Mouse (Mus musculus): ENCODE results near the gene Gm10643.

The Gm10643 gene

DNA sequence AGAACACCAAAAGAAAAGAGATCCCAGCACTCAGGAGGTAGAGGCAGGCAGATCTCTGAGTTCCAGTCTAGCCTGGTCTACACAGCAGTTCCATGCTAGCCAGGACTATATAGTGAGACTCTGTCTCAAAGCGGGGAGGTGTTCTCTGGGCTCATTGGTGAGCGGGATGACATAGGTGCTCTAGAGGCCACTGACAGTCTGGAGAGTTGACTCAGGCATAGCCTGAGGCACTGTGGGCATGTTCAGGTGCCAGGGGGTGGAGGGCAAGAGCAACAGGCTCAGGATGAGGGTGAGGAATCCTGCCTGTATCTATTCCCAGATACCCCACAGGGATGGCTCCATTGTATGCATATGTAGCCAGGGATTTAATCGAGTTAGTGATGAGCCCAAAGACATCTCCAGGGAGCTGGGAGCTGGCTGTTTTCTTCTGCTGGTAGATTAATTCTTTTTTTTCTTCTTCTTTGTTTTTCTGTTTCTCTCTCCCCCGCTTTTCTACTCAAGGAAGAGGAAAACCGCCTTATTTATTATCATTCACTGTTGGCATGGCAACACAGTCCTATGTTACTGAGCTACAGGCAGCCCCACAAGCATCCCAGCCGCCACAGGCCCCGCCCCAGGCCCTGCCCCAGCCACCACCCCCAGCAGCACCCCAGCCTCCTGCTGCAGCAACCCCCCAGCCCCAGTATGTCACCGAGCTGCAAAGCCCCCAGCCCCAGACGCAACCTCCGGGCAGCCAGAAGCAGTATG, 8.5 kb upstream of the Gm10643 start:
- in situ Hi-C loops (cut with MboI; ENCODE audit: low pct_unique_long_range_greater_than_20kb in 1 of 2, low sequenced_read_pairs in 2 of 2, unreplicated experiment in 1 of 2), result no loop called here

DNA sequence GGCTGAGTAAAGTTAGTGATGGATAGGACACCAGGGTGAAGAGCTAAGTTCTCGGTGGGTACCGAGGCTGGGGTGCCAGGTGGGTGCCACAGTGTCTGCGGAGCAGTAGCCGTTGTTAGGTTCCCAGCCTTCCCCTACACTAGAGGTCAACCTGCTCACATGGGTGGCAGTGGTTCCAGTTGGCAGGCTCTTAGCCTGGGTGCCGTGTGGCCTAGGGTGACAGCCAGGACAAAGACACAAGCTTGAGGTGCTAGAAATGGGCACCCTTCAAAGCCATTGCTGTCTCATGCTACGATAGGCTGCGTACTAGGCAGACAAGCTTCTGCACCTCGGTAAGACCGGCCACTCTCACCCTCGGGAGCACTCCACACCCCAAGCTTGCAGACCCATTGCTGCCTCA, 7.4 kb upstream of the Gm10643 start:
- in situ Hi-C loops (cut with MboI; ENCODE audit: low pct_unique_long_range_greater_than_20kb in 1 of 2, low sequenced_read_pairs in 2 of 2, unreplicated experiment in 1 of 2), result no loop called here

- in situ Hi-C loops (cut with MboI; ENCODE audit: low pct_unique_long_range_greater_than_20kb in 1 of 2, low sequenced_read_pairs in 2 of 2, unreplicated experiment in 1 of 2), result no loop called here
Measured at GRCm38 (mm10) chr8:84071921-84072320, 7.0 kb upstream of the Gm10643 start.

DNA sequence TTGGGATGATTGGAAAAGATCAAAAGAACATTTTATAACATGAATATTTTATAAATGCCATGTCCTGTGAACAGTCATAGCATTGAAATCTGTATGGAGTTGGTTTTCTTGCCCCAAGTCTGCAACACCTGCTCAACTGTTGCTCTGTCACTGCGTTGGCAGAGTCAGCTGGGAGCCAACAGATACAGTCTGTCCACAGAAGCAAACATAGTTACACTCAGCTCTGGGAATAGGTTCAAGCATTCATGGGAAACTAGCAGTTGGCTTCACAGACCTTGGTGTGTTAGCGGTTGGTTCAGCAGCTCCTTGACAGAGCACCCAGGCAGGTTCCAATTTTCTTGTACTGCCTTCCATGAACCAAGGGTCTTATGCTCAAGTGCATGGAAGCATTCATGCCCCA, 5.7 kb upstream of the Gm10643 start:
- in situ Hi-C loops (cut with MboI; ENCODE audit: low pct_unique_long_range_greater_than_20kb in 1 of 2, low sequenced_read_pairs in 2 of 2, unreplicated experiment in 1 of 2), result no loop called here

DNA sequence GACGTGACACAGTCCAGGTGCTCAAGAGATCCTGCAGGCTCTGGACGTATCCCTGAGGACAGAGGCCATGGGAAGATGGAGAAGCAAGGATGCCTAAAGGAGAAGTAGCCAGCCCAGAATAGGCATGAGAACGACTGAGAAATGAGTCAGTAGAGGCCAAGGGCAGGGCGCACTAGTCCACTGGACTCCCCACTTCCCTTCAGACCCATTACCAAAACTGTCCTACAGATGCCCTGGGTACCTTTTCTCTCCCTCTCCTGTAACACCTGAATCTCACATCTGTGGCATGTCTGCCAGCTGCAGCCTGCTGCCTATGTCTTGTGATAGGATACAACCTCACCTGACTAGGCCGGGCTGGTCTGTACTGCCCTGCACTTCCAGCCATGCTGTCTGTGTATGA, 5.3 kb upstream of the Gm10643 start:
- in situ Hi-C loops (cut with MboI; ENCODE audit: low pct_unique_long_range_greater_than_20kb in 1 of 2, low sequenced_read_pairs in 2 of 2, unreplicated experiment in 1 of 2), result no loop called here

DNA sequence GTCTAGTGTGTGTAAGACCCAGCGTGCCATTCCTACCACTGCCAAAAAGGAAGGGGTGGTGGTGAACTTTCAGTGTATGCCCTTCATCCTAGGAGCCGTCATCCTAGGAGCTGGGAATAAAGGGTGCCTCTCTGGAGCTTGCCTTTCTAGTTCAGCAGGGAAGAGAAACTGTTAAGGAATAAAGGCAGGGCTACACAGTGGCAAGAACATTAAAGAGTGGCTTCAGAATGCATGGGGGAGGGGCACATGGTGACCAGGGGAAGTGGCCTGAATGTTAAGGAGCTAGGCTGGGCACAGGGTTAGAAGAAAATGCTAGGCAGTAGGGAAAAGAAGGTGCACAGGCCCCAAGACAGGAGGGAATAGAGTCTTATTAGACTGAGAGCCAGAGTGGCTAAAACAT, 4.8 kb upstream of the Gm10643 start:
- in situ Hi-C loops (cut with MboI; ENCODE audit: low pct_unique_long_range_greater_than_20kb in 1 of 2, low sequenced_read_pairs in 2 of 2, unreplicated experiment in 1 of 2), result no loop called here

DNA sequence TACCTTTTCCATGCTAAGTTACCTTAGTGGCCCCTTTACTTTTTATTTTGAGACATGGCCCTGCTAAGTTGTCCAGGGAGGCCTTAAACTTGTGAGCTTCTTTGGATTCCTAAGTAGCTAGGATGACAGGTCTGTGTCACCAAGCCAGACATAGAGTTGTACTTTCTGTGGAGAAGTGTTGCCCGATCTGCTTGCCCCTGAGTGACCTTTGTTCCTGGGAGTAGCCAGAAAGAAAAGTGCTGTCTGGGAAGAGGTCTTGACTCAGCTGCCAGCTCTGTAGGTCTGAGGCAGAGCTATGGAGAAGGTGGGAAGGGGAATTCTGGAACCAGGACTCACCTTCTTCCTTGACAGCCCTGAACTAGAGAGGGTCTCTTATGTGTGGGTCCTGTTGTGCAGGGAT, 4.2 kb upstream of the Gm10643 start:
- in situ Hi-C loops (cut with MboI; ENCODE audit: low pct_unique_long_range_greater_than_20kb in 1 of 2, low sequenced_read_pairs in 2 of 2, unreplicated experiment in 1 of 2), result no loop called here

GRCm38 (mm10) chr8:84068316-84069035, 3.5 kb upstream of the Gm10643 start:
- in situ Hi-C loops (cut with MboI; ENCODE audit: low pct_unique_long_range_greater_than_20kb in 1 of 2, low sequenced_read_pairs in 2 of 2, unreplicated experiment in 1 of 2), result no loop called here

GRCm38 (mm10) chr8:84067911-84068310, 3.0 kb upstream of the Gm10643 start:
- in situ Hi-C loops (cut with MboI; ENCODE audit: low pct_unique_long_range_greater_than_20kb in 1 of 2, low sequenced_read_pairs in 2 of 2, unreplicated experiment in 1 of 2), result no loop called here

DNA sequence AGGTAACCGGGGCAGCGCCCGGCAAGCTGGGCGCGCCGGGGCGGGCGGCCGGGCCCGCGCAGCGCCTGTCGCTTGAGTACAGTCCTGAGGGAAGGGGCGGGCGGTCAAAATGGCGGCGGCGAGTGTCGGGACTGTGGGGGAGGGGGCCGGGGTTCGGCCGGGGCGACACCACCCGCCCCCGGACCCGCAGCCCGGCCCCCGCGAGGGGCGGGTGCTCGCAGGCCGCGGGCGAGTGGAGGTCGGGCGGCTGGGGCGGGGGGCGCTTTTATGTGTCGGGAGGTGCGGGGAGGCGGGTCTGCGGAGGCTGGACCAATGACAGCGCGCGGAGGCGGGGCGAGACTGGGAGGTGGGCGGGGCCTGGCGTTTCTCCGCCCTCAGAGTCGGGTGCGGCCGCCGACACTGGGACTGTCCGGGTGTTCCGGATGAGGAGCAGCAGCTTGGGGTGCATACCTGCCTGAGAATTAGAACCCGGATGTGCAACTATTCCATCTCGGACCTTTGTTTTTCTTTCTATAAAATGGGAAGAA, 2.2 kb upstream of the Gm10643 start:
- in situ Hi-C loops (cut with MboI; ENCODE audit: low pct_unique_long_range_greater_than_20kb in 1 of 2, low sequenced_read_pairs in 2 of 2, unreplicated experiment in 1 of 2), result no loop called here

DNA sequence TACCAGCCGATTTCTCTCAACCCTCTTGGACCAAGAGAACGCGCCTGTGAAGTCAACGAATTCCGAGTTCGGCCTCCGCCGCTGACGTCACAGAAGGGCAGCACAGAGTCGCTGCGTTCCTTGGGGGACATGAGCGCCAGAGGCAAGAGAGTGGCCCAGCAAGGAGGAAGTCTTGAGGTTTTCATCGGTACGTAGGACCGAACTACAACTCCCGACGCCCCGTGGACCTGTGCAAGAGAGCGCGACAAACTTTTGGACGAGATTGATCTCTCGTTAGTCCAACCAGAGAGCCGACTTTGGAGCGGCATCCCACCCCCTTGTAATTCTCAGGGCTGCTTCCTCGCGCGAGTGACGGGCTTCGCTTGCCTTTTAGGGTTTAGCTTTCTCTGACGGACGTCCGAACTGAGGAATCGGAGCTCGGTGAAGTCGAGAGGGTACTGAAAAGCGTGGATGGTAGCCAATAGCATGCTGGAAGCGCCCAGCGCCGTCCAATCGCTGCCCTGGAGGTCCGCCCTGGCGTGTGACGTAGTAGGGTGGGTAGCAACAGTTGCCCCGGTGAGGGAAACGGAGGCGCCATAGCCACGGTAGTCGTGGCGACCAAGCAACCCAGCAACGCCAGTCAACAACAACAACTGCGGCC, 1.5 kb upstream of the Gm10643 start, which contains the start of gene Rfx1:
TSS of gene Rfx1 (plus strand) at position 544 of the 640 bp plus-strand sequence.
- in situ Hi-C loops (cut with MboI; ENCODE audit: low pct_unique_long_range_greater_than_20kb in 1 of 2, low sequenced_read_pairs in 2 of 2, unreplicated experiment in 1 of 2), result no loop called here

GRCm38 (mm10) chr8:84065457-84066072, 628 bp upstream of the Gm10643 start:
- in situ Hi-C loops (cut with MboI; ENCODE audit: low pct_unique_long_range_greater_than_20kb in 1 of 2, low sequenced_read_pairs in 2 of 2, unreplicated experiment in 1 of 2), result no loop called here

DNA sequence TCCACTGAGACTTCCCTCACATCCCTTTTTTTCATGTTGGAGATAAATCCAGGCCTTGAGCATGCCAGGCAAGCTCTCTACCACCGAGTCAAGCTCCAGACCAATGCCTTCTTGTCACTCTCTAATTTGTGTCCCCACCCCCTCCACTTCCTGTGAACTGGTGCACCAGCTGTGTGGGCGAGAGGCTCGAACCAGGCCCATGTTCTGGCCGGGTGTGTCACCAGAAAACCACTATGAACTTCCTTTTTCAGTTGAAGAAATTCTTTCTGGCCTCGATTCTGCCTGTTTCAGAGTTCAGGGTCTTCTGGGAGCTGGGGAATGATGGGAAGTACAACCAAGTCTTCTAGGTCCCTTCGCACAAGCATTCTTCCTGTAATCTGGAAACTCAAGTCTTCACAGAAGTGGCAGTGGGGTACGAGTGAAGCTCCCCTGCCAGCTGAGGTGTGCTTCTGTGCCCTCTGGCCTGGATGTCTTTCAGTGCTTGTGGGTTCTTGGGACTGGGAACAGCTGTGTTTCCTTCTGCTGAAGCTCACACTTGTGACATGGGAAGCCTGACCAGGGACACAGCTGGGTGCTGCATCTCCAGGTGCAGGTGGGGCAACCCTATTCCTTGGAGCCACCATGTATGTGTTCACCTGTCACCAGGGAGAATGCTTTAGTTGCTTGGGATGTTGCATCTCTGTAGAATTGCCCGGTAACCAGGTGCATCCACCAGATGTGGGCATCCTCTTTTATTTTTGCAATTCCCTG, 901 bp downstream of the Gm10643 start:
- in situ Hi-C loops (cut with MboI; ENCODE audit: low pct_unique_long_range_greater_than_20kb in 1 of 2, low sequenced_read_pairs in 2 of 2, unreplicated experiment in 1 of 2), result no loop called here

DNA sequence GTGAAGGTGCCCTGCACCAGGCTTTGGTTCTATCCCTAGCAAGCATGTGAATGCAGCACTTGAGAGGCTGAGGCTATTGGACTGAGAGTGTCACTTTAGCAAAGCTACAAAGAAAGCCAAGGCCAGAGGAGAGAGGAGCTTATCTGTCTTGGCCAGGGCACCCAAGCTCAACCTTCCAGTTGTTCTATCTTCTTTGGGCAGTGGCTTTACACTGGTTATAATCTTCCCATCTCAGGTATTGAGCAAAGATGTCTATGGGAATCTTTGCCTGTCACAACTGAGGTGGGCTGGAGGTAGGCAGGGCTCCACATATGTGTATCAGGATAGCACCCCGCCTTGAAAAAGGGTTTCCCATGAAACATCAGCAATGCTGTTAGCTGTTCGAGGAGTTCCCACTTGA, 4.7 kb downstream of the Gm10643 start:
- in situ Hi-C loops (cut with MboI; ENCODE audit: low pct_unique_long_range_greater_than_20kb in 1 of 2, low sequenced_read_pairs in 2 of 2, unreplicated experiment in 1 of 2), result no loop called here

DNA sequence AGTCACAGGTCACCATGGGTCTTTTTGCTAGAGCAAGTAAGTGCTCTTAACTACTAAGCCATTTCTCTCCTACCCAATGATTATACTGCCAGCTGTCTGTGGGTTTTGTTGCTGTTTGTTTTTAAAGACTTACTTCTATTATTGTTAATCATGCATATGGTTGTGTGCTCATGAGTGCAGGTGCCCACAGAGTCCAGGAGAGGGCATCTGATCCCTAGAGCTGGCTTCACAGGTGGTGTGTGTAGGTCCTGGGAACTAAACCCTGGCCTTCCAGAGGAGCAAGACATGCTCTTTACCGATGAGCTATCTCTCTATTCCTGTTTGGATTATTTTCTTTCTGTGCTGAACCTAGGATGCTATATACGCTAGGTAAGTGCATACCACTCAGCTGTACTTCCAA, 5.7 kb downstream of the Gm10643 start:
- in situ Hi-C loops (cut with MboI; ENCODE audit: low pct_unique_long_range_greater_than_20kb in 1 of 2, low sequenced_read_pairs in 2 of 2, unreplicated experiment in 1 of 2), result no loop called here

DNA sequence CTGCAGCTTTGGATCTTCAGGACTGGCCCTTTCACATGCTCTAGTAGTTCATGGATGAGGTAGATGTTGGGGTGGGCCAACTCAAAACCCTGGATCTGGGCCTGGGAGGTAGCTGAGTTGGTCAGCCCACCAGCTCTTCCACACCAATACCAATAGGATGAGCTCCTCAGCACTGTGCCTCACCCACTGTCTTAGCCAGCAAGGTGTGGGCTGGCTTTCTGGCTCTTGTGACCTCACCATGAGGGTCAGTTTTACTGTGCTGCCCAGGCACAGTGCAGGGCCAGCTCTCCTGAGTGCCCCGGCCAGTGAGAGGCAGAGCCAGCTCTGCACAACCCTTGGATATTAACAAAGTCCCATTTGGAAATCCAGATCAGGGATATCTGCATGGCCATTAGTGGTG, 7.1 kb downstream of the Gm10643 start:
- in situ Hi-C loops (cut with MboI; ENCODE audit: low pct_unique_long_range_greater_than_20kb in 1 of 2, low sequenced_read_pairs in 2 of 2, unreplicated experiment in 1 of 2), result no loop called here

DNA sequence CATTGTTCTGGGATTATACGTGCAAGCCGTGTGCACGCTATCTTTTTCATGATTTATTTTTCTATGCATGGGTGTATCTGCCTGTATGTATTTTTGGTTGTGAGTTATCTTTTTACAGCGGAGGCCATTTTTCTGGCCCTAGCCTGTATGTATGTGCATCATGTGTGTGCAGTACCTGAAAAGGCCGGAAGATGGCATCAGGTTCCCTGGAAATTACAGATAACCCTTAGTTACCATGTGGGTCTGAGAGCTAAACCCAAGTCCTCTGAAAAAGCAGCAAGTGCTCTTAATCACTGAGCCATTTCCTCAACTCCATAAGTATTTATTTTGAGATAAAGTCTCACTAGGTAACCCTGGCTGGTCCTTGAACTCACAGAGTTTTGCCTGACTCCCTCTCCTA, 11.7 kb downstream of the Gm10643 start:
- in situ Hi-C loops (cut with MboI; ENCODE audit: low pct_unique_long_range_greater_than_20kb in 1 of 2, low sequenced_read_pairs in 2 of 2, unreplicated experiment in 1 of 2), result no loop called here

DNA sequence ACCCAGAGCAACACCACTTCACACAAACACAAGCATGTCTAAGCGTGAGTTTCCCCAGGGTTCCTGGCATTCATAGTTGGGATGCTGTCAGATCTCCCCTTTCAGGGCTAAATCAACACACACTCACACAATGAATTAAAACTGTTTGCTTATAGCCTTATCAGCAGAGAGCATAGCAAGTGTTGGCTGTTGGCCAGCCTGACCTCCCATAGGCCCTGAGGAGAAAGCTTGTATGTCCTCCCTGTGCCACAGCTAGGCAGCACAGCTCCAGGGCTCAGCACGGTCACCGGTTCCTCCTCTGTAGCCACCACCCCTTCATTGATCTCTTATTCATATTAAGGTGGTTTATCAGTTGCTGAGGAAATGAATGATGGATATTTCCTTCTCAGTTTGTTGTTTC, 12.2 kb downstream of the Gm10643 start:
- in situ Hi-C loops (cut with MboI; ENCODE audit: low pct_unique_long_range_greater_than_20kb in 1 of 2, low sequenced_read_pairs in 2 of 2, unreplicated experiment in 1 of 2), result no loop called here

All from mouse embryonic stem cell (cell line).